Mouse (Mus musculus): ENCODE measurements around the gene Gm28778.
"Not testable (repeated sequence)": the region's sequence is repeated elsewhere in the genome, so short reads cannot be mapped to it uniquely, and the experiment has no call there.

Gene Gm28778

DNA sequence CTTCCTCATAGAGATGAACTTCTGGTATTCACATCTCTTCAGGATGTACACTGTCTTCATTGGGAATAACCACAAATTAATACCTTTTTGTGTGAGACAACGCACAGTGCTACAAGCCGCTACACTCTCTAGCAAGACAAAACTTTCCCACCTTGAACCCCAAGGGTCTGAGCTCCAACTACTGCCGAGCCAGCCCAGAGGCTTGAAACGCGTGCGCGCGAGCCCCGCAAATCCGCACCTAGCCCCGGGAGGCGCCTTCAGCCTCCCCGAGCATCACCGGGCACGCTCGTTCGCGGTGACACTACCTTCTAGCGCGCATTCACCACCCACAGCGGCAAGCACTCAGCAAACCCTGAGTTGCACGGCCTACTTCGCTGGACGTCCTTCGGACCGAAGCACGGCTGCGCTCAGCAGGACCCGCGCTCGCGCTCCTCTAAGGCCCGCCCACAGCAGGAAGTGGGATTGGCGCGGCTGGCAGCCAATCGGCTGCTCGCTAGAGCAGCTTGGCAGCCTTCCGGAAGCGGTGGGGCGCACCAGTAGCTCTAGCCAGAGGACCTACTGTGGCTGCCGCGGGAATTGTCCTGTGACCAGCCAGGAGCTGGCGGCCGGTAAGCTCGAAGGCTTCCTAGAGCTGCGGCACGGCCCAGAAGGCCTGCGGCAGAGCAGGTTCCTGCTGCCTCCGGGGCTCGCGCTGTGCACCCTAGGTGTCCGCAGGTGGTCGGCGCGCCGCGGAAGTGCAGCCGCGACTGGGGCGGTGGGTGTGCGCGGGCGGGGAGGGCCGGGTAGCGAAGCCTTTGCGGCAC is at the start of gene Gm28778, which contains the start of the genes Pms1 and Ormdl1:
Gene Gm28778 (plus strand): TSS at position 531 of the 803 bp plus-strand sequence.
Gene Pms1 (minus strand): TSS at position 438 of the 803 bp plus-strand sequence.
Gene Ormdl1 (plus strand): TSS at position 515 of the 803 bp plus-strand sequence.
- peak; percentile 96 for DNase-seq

DNA sequence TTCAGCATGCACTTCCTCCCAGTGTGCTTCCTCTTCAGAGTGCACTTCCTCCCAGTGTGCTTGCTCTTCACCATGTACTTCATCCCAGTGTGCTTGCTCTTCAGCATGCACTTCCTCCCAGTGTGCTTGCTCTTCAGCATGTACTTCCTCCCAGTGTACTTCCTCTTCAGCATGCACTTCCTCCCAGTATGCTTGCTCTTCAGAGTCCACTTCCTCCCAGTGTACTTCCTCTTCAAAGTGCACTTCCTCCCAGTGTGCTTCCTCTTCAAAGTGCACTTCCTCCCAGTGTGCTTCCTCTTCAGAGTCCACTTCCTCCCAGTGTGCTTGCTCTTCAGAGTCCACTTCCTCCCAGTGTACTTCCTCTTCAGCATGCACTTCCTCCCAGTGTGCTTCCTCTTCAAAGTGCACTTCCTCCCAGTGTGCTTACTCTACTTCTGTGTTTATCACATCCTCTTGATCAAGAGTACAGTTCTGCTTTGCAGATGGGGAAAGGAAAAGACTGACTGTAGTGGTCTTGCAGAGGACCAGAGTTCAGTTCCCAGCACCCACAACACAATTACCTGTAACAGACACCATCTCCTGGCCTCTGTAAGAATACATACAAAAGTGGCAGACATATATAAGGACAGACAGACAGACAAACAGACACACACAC is 31.8 kb upstream of the Gm28778 start:
- DNase-seq, result not testable (repeated sequence)

DNA sequence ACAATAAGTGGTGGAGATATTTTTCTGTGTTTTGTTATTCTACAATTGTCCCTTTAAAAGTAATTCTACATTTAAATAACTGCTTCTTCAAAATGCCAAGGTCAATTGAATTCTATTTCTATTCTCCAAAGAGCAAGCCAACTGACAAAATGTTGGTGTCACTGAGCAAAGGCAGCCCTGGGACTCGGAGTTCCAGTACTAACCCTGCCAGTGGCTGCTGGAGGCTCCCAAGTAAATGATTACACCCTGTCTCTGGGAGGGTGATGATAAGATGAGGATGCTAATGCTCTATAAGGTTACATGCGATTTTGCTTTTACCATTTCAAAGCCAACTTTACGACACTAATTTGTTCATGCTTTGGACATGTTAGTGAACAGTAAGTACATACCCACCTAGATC is 27.0 kb upstream of the Gm28778 start:
- DNase-seq, result no peak

- peak; percentile 75 for DNase-seq
These were observed 24.3 kb upstream of the Gm28778 start for GRCm38 (mm10) chr1:53272646-53273045.

- no peak for DNase-seq
These were observed 5.7 kb upstream of the Gm28778 start for GRCm38 (mm10) chr1:53291197-53291596.

DNA sequence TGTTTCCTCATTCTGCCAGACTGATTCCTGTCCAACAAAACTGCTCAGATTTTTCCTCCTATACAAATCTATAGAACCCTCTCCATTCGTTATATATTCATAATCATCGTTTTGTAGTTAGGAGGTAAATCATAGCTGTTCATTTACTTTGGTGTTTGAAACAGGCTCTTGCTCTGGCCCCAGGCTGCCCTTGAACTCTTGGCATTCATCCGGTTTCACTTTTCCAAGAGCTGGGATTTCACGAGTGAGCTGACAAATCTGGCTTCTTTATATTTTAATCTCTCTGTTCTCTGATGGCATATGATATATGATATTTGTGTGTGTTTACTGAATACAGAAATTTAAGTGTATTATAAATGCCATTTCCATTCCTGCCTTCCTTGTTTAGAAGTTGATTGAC is 3.6 kb downstream of the Gm28778 start:
- no peak for DNase-seq

GRCm38 (mm10) chr1:53312989-53313967 is 16.4 kb downstream of the Gm28778 start, which contains the start of gene Osgepl1:
Gene Osgepl1, plus strand, starts transcription at chr1:53313624.
- DNase-seq, result peak; percentile 86

DNA sequence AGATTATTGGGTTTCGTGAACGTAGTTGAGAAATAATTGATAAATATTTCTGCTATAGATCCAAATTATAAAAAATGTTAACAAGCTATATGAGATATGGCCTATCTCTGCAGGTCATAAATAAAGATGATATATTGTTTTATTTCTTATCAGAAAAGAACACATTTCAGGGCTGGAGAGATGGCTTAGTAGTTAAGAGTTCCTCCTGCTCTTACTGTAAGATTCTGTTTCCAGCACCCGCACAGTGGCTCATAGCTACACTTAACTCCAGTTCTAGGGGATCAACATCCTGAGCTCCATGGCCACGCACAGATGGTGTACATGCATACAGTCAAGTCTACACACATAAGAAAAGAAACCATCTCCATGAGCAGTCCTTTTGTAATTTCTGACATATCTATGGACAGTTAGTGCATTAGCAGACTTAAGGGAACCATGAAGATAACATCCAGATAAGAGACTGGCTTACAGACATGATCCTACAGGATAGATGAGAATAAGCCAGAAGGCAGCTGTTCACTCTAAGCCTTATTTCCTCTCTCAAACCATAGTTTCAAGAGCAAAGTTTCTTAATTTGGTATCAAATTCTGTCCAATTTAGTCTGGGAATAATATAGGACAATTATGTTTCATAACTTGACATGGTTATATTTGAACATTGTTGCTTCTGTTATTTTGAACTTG is 24.9 kb downstream of the Gm28778 start:
- no peak for DNase-seq

DNA sequence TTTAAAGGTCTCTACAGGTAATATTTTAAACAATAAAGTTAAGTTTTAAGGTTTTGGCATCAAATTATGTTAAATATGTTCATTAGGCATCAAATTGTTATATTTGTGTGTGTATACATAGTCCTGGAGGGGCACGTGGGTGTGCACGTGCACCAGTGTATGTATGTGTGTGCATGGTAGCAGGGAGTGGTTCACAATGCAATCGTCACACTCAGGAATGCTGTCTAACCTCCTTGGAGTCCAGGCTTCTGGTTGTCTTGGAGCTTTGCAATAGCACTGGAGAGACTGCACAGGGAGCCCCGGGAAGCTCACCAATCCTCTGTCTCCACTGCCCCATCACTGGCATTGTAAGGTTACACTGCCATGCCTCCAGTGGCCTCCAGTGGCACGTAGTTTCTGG is 26.3 kb downstream of the Gm28778 start:
- DNase-seq, result no peak

GRCm38 (mm10) chr1:53324277-53324676 is 27.4 kb downstream of the Gm28778 start:
- DNase-seq, result no peak

DNA sequence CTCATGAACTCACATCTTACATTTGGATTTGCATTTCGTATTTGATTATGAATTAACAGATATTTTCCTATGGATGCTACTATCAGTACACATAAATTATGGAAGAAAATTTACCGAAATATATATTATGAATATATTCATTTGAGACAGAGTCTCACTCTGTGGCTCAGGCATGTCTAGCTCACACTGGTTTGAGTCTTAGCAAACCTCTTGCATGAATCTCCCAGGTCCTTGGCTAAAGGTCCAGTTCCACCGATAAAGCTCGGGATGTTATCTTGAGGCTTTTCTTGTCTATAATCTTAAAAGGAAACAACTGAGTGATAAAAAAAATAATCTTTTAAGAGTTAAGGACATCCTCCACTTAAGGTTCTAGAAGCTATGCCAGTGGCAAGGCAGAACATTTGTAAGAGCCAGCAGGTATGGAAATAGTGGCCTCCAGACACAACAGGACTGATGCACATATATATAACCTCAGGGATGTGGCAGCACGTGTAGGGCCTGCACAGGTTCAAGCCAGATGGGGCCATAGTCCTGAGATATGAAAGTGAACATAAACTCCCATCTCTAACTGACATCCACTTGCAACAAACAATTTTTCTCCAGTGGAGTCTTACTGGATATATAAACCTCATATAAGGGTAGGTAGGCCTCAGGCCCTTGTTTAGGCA is 28.1 kb downstream of the Gm28778 start:
- no peak for DNase-seq

GRCm38 (mm10) chr1:53333527-53333926 is 36.6 kb downstream of the Gm28778 start:
- not testable (repeated sequence) for DNase-seq

DNA sequence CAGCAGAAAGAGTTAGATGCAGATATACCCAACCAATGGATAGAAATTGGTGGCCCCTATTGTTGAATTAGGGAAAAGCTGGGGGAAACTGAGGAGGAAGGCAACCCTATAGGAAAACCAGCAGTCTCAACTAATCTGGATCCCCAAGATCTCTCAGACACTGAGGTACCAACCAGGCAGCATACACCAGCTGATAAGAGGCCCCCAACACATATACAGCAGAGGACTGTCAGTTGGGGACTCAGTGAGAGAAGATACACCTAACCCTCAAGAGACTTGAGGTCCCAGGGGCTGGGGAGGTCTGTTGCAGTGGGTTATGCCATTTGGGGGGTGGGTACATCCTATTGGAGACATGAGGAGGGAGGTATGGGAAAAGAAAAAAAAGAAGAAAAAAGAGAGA is 38.6 kb downstream of the Gm28778 start:
- DNase-seq, result no peak

- not testable (repeated sequence) for DNase-seq
These were observed 40.5 kb downstream of the Gm28778 start for GRCm38 (mm10) chr1:53337403-53337802.

- no peak for DNase-seq
These were observed 44.2 kb downstream of the Gm28778 start for GRCm38 (mm10) chr1:53341071-53341470.

GRCm38 (mm10) chr1:53352327-53353261 is 55.7 kb downstream of the Gm28778 start, which contains the start of the genes Asdurf, Gm28551 and Asnsd1:
Gene Asdurf, minus strand, starts transcription at chr1:53352619.
Gene Gm28551, minus strand, starts transcription at chr1:53352667.
Gene Asnsd1, minus strand, starts transcription at chr1:53352752.
- peak; percentile 97 for DNase-seq

DNA sequence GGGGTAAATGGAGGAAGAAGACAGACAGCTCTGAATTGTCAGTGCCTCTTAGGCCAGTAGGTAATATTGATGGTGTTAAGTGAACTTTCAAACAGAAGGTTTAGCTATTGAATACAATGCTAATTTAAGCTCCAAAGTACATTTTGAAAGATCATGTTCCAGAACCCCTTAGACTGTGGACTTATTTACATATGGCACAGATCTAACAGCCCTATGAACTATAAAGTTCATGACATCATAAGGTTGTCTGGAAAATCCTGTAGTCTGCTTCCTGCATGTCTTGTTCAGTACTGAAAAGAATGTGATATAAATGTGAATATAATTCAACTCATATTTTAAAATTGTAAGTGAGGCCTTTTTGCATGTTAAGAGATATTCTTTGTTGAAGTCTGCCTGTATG is 62.1 kb downstream of the Gm28778 start:
- no peak for DNase-seq

All from cerebellum, adult 9-10 months (tissue).